Mouse (Mus musculus): ENCODE measurements at regions not wholly inside any gene's neighbourhood (a gene's known extent, or its start where the extent isn't known, plus 50 kb on each side); places are given as distances from the start of the nearest gene placed in this dataset.

DNA sequence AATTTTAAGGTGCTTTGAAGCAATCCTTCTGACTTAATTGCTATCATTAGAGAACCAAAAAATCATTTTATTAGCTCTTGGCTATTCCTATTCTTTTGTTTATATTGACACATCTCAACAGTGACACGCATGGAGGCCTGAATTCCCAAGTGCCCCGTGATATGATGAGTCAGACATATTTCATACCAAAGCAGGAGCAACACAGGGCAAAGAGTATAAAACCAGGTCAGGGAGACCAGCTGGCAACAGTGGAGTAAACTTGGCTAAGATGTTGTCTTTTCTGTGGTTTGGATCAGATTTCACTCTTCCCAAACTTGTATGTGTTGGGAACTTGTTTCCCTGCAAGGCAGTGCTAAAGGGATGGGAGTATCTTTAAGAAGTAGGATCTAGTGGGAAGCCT lies 500.6 kb upstream of the Camk1g start:
- H3K4me1 ChIP-seq, result peaks cover 3% of the 10 kb centered on the region; the same call in 1 of the 2 replicates
- H3K27ac ChIP-seq (replicated peaks), result no peak overlapping the region
- H3K4me2 ChIP-seq, result no peak overlapping the region
- H3K4me3 ChIP-seq (replicated peaks), result no peak overlapping the region
- no peak for ATAC-seq (ENCODE audit: low FRiP score)
- H3K9ac ChIP-seq (replicated peaks), result no peak overlapping the region
- 81% methylated on average over 2 of the region's 2 CpGs for WGBS
- no peaks in the 10 kb centered on the region for H3K9me3 ChIP-seq (replicated peaks)
- no peaks in the 10 kb centered on the region for H3K36me3 ChIP-seq
- H3K27me3 ChIP-seq (replicated peaks), result no peaks in the 10 kb centered on the region

DNA sequence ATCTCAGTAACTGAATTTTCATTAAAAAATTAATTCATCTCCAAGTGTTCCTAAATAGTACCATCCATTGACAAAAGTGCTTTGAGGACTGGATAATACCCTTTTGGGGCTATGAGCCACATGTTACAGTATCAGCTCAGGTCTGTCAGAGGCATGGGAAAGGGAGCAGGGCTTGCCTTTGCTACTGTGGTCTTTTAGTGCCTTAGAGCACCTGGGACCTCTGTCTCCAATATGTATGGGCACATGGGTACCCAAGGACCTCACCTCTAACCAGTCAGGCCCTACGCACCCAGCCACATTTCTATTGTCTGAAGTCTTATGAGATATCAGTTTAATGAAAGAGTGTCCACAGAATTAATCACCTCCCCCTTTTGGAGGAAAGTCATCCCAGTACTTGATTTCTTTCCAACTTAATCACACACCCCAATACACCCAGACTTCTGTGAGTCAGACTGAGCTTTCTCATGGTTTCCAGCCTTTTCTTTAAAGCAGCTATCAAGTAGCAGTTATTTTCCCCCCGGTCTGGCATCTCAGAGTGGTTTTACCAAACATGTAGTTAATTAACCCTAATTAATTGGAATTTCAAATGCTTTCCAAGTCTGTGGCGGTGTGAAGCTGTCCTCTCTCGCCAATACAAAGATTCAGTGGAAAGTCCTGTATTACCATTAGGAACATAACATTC lies 498.7 kb upstream of the Camk1g start:
- Histone ChIP-seq H3K4me1 (peaks cover 3% of the 10 kb centered on the region; the same call in 1 of the 2 replicates), H3K36me3 (no peaks in the 10 kb centered on the region), H3K4me2 (no peak overlapping the region), H3K4me3 (replicated peaks) (no peak overlapping the region), H3K9me3 (replicated peaks) (no peaks in the 10 kb centered on the region), H3K27ac (replicated peaks) (no peak overlapping the region), H3K27me3 (replicated peaks) (no peaks in the 10 kb centered on the region), H3K9ac (replicated peaks) (no peak overlapping the region)
- 47% methylated on average over 4 of the region's 4 CpGs for WGBS
- ATAC-seq (ENCODE audit: low FRiP score), result no peak

- Histone ChIP-seq H3K27me3 (replicated peaks) (no peaks in the 10 kb centered on the region), H3K4me3 (replicated peaks) (no peak overlapping the region), H3K36me3 (no peaks in the 10 kb centered on the region), H3K9me3 (replicated peaks) (no peaks in the 10 kb centered on the region), H3K27ac (replicated peaks) (peak overlapping the region; percentile 73; the same call in 1 of the 2 replicates), H3K4me1 (peaks cover 16% of the 10 kb centered on the region), H3K9ac (replicated peaks) (no peak overlapping the region), H3K4me2 (no peak overlapping the region)
- 67% methylated on average over 5 of the region's 5 CpGs for WGBS
- no peak for ATAC-seq (ENCODE audit: low FRiP score)
Measured at GRCm38 (mm10) chr1:193860767-193861299, 490.7 kb upstream of the Camk1g start.

GRCm38 (mm10) chr1:193860354-193860753 lies 490.3 kb upstream of the Camk1g start:
- no peak overlapping the region for H3K9ac ChIP-seq (replicated peaks)
- H3K4me2 ChIP-seq, result no peak overlapping the region
- H3K9me3 ChIP-seq (replicated peaks), result no peaks in the 10 kb centered on the region
- H3K36me3 ChIP-seq, result no peaks in the 10 kb centered on the region
- no peaks in the 10 kb centered on the region for H3K27me3 ChIP-seq (replicated peaks)
- peak; percentile 50; the same call in 1 of the 2 replicates for ATAC-seq (ENCODE audit: low FRiP score)
- H3K4me3 ChIP-seq (replicated peaks), result no peak overlapping the region
- peak overlapping the region; percentile 73; the same call in 1 of the 2 replicates for H3K27ac ChIP-seq (replicated peaks)
- H3K4me1 ChIP-seq, result peaks cover 16% of the 10 kb centered on the region
- 53% methylated on average over 2 of the region's 2 CpGs for WGBS

DNA sequence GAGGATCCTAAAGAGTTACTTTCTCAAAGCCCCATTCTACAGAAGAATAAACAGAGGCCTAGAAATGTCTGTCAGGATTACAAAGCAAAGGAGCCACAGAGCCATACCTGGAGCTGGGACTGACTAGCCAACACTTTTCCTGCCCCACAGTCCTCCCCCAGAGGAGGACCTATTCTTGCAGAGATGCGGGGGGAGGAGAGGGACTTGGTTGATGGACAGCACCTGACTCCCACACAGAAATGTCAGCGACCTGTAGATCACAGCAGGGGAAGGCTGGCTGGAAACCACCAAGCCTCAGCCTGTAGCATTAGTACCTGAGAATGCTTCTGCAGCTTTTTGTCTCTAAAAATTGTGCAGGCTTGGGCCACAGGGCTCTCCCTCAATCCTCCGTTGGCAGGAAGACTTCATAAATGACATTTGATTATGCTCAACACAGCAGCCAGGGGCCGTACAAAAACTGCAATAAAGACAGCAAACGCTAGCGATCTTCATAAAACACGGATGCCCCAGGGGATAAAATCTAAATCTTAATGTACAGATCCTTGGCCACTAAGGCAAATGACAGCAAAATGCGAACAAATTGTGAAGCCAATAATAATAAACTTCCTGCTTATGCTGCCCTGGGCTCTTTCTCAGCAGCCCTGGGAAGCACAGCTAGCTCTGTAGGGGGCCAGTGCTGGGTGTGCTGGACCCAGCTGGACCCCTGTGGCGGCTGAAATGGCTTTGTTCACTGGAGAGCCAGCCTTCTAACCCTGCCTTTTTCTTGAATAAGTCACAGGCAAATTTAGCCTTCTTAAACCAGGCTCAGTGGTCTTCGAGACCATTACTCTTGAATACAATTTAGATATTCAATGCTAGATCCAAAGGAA lies 489.4 kb upstream of the Camk1g start:
- no peak overlapping the region for H3K9ac ChIP-seq (replicated peaks)
- ATAC-seq (ENCODE audit: low FRiP score), result peak; percentile 59; the same call in 1 of the 2 replicates
- no peak overlapping the region for H3K4me3 ChIP-seq (replicated peaks)
- H3K4me1 ChIP-seq, result peaks cover 16% of the 10 kb centered on the region
- H3K27me3 ChIP-seq (replicated peaks), result no peaks in the 10 kb centered on the region
- H3K4me2 ChIP-seq, result peak overlapping the region; percentile 13; the same call in 1 of the 2 replicates
- 21% methylated on average over 10 of the region's 10 CpGs for WGBS
- H3K9me3 ChIP-seq (replicated peaks), result no peaks in the 10 kb centered on the region
- H3K27ac ChIP-seq (replicated peaks), result peak overlapping the region; percentile 73
- H3K36me3 ChIP-seq, result no peaks in the 10 kb centered on the region

GRCm38 (mm10) chr1:193847922-193848321 lies 477.8 kb upstream of the Camk1g start:
- H3K4me3 ChIP-seq (replicated peaks), result no peak overlapping the region
- no peaks in the 10 kb centered on the region for H3K4me1 ChIP-seq
- 64% methylated on average over 5 of the region's 5 CpGs for WGBS
- no peak overlapping the region for H3K4me2 ChIP-seq
- ATAC-seq (ENCODE audit: low FRiP score), result no peak
- no peak overlapping the region for H3K9ac ChIP-seq (replicated peaks)
- no peak overlapping the region for H3K27ac ChIP-seq (replicated peaks)
- no peaks in the 10 kb centered on the region for H3K36me3 ChIP-seq
- H3K9me3 ChIP-seq (replicated peaks), result no peaks in the 10 kb centered on the region
- no peaks in the 10 kb centered on the region for H3K27me3 ChIP-seq (replicated peaks)

- no peaks in the 10 kb centered on the region for H3K9me3 ChIP-seq (replicated peaks)
- H3K27ac ChIP-seq (replicated peaks), result no peak overlapping the region
- H3K27me3 ChIP-seq (replicated peaks), result no peaks in the 10 kb centered on the region
- no peak overlapping the region for H3K4me3 ChIP-seq (replicated peaks)
- ATAC-seq (ENCODE audit: low FRiP score), result no peak
- H3K9ac ChIP-seq (replicated peaks), result no peak overlapping the region
- no peaks in the 10 kb centered on the region for H3K36me3 ChIP-seq
- H3K4me1 ChIP-seq, result no peaks in the 10 kb centered on the region
- H3K4me2 ChIP-seq, result no peak overlapping the region
Measured at GRCm38 (mm10) chr1:193844868-193845267, 474.8 kb upstream of the Camk1g start.

DNA sequence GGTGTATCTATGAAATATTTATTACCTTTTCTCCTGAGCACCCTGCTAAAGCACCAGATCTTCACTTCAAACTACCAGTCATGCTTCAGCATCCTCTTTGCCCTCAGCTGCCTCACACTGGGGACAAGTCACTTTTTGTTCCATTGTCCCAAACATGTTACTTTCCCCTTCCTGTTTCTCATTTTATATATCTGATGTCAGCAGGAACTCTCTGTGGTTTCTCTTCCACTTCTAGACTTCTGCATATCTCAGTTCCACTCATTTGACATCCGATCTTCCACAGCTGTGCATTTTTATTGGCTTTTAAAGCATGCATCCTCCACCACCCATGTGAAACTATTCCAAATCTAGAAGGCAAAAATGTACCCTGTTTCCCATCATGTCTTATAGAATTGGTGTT lies 474.4 kb upstream of the Camk1g start:
- WGBS, result 85% methylated on average over 1 of the region's 1 CpGs
- H3K4me3 ChIP-seq (replicated peaks), result no peak overlapping the region
- H3K4me2 ChIP-seq, result no peak overlapping the region
- H3K36me3 ChIP-seq, result no peaks in the 10 kb centered on the region
- ATAC-seq (ENCODE audit: low FRiP score), result no peak
- H3K4me1 ChIP-seq, result no peaks in the 10 kb centered on the region
- H3K9ac ChIP-seq (replicated peaks), result no peak overlapping the region
- no peaks in the 10 kb centered on the region for H3K27me3 ChIP-seq (replicated peaks)
- no peak overlapping the region for H3K27ac ChIP-seq (replicated peaks)
- no peaks in the 10 kb centered on the region for H3K9me3 ChIP-seq (replicated peaks)

- H3K9me3 ChIP-seq (replicated peaks), result no peaks in the 10 kb centered on the region
- H3K4me1 ChIP-seq, result no peaks in the 10 kb centered on the region
- ATAC-seq (ENCODE audit: low FRiP score), result no peak
- 77% methylated on average over 3 of the region's 3 CpGs for WGBS
- H3K4me2 ChIP-seq, result no peak overlapping the region
- H3K4me3 ChIP-seq (replicated peaks), result no peak overlapping the region
- no peaks in the 10 kb centered on the region for H3K36me3 ChIP-seq
- H3K27ac ChIP-seq (replicated peaks), result no peak overlapping the region; the same call in 1 of the 2 replicates
- no peak overlapping the region for H3K9ac ChIP-seq (replicated peaks)
- H3K27me3 ChIP-seq (replicated peaks), result no peaks in the 10 kb centered on the region
Measured at GRCm38 (mm10) chr1:193800998-193801397, 430.9 kb upstream of the Camk1g start.

DNA sequence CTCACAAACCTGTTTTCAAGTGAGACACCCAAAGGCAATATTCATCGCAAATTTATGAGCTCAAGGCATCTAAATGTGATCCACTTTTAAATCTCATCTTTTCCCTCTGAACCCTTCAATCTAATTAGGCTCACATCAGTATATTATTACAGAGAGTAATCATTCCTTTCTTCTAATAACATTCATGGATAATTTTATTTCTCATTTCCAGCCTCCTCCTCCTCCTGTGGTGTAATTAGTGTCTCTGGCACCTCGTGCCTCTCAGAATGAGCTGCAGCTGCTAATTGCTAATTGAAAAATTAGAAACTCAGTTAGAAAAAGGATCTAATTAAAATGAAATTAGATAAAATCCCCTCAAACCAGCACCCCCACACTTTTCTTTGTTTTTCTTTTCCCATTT lies 420.5 kb upstream of the Camk1g start:
- H3K9ac ChIP-seq (replicated peaks), result no peak overlapping the region

DNA sequence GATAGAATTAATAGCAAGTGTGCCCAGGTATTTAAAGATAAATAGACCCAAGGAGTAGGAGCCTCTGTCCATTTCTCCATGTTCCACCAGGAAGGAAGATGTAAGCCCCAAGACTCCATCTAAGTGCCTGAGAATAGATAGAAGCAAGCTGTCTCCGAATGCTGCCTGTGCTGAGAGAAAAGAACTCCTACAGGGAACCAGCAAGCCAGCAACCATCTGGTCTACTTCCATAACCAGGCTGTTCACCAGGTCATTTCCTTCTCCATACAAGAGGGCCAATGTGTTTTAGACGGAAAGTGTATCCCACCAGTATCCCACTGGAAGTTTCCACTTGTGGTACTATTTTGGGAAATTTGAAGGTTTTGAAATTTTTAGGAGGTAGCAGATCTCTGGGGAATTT lies 418.4 kb upstream of the Camk1g start:
- H3K4me2 ChIP-seq, result no peak overlapping the region
- 83% methylated on average over 2 of the region's 2 CpGs for WGBS
- H3K4me1 ChIP-seq, result no peaks in the 10 kb centered on the region
- no peaks in the 10 kb centered on the region for H3K9me3 ChIP-seq (replicated peaks)
- H3K27me3 ChIP-seq (replicated peaks), result no peaks in the 10 kb centered on the region
- no peak for ATAC-seq (ENCODE audit: low FRiP score)
- H3K9ac ChIP-seq (replicated peaks), result no peak overlapping the region
- H3K36me3 ChIP-seq, result no peaks in the 10 kb centered on the region
- H3K4me3 ChIP-seq (replicated peaks), result no peak overlapping the region
- no peak overlapping the region for H3K27ac ChIP-seq (replicated peaks)

More for the DNA sequence above, 420.5 kb upstream of the Camk1g start:
- H3K4me1 ChIP-seq, result no peaks in the 10 kb centered on the region
- no peaks in the 10 kb centered on the region for H3K36me3 ChIP-seq
- peak; percentile 80 for ATAC-seq (ENCODE audit: low FRiP score)
- no peaks in the 10 kb centered on the region for H3K9me3 ChIP-seq (replicated peaks)
- 29% methylated on average over 2 of the region's 2 CpGs for WGBS
- no peaks in the 10 kb centered on the region for H3K27me3 ChIP-seq (replicated peaks)
- H3K4me2 ChIP-seq, result no peak overlapping the region
- H3K27ac ChIP-seq (replicated peaks), result peak overlapping the region; percentile 72
- no peak overlapping the region for H3K4me3 ChIP-seq (replicated peaks)

- Histone ChIP-seq H3K4me3 (replicated peaks) (no peak overlapping the region), H3K27me3 (replicated peaks) (no peaks in the 10 kb centered on the region), H3K4me2 (no peak overlapping the region), H3K9ac (replicated peaks) (no peak overlapping the region), H3K9me3 (replicated peaks) (no peaks in the 10 kb centered on the region), H3K36me3 (no peaks in the 10 kb centered on the region), H3K27ac (replicated peaks) (no peak overlapping the region), H3K4me1 (no peaks in the 10 kb centered on the region)
- ATAC-seq (ENCODE audit: low FRiP score), result no peak
- 25% methylated on average over 1 of the region's 1 CpGs for WGBS
Measured at GRCm38 (mm10) chr1:193787417-193787816, 417.3 kb upstream of the Camk1g start.
